Mouse (Mus musculus) lung, adult 2 months (tissue): ENCODE measurements around the gene Ift27.

Experiments used
- CTCF ChIP-seq: fragments of 200-500 bp; IDR thresholded peaks from 2 replicates; pipeline ENCODE4 v1.5.1; 2011; ENCODE audit warnings: mild to moderate bottlenecking, low read length, control low read depth; ENCODE audit not compliant: insufficient read depth
- POLR2A ChIP-seq: fragments of 200-500 bp; IDR thresholded peaks from 2 replicates; pipeline ENCODE4 v1.6.1; 2011; ENCODE audit warnings: low read depth, mild to moderate bottlenecking, control low read depth, low read length, borderline replicate concordance; ENCODE audit errors: extremely low read depth

DNA sequence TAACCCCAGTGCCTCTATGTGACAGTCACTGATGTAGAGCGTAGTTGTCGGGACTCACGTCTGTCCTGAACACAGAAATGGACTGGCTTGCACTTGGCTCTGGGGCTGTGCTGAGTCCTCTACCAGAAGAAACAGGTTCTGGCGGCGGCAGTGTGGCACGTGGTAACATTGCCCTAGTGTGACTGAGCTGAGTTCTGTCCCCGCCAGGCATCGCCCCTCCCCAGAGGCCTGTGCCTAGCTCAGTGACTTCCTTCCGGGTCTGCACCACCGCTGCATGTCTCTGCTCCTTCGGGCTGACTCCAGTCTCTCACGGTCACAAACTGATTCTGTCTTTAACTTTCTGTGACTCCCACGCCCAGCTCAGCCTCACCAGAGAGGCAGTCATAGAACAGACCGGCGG lies 3.2 kb downstream of the Ift27 start:
- no peak for TF ChIP-seq POLR2A
- TF ChIP-seq CTCF = no peak
